Mouse (Mus musculus) limb, embryonic 12.5 days (tissue): ENCODE measurements around the gene Hnf1b. TPM values are rescaled to one million over a fixed set of nuclear protein-coding genes. Genes with fewer than 3 reads are reported as not detected.

Experiments
- ATAC-seq: fragments of 200-750 bp; cut with Nextera tagmentation; 2 replicates; pipeline ENCODE4 v1.8.0; 2017; ENCODE audit warnings: low read depth, moderate TSS enrichment; ENCODE audit not compliant: insufficient number of reproducible peaks, insufficient read depth, low FRiP score, low TSS enrichment
- H3K27ac ChIP-seq: fragments of 300-500 bp; sonication (generic); 2 replicates; pipeline ENCODE4 v1.5.1; 2016; ENCODE audit warnings: mild to moderate bottlenecking, moderate library complexity
- H3K27me3 ChIP-seq: fragments of 300-500 bp; sonication (generic); 2 replicates; pipeline ENCODE4 v1.6.1; 2016; ENCODE audit warnings: mild to moderate bottlenecking, moderate library complexity
- H3K36me3 ChIP-seq: fragments of 300-500 bp; sonication (generic); 2 replicates; pipeline ENCODE4 v1.6.1; 2016; ENCODE audit warnings: mild to moderate bottlenecking, moderate library complexity
- H3K4me1 ChIP-seq: fragments of 300-500 bp; sonication (generic); replicated peaks from 2 replicates; pipeline ENCODE4 v1.6.1; 2016
- H3K4me2 ChIP-seq: fragments of 300-500 bp; sonication (generic); 2 replicates; pipeline ENCODE4 v1.6.1; 2016; ENCODE audit warnings: mild to moderate bottlenecking, moderate library complexity
- H3K4me3 ChIP-seq: fragments of 300-500 bp; sonication (generic); replicated peaks from 2 replicates; pipeline ENCODE4 v1.5.1; 2016; ENCODE audit warnings: mild to moderate bottlenecking
- H3K9ac ChIP-seq: fragments of 300-500 bp; sonication (generic); replicated peaks from 2 replicates; pipeline ENCODE4 v1.6.1; 2016; ENCODE audit warnings: mild to moderate bottlenecking, moderate library complexity
- H3K9me3 ChIP-seq: fragments of 300-500 bp; sonication (generic); 2 replicates; pipeline ENCODE4 v1.6.1; 2016; ENCODE audit warnings: mild to moderate bottlenecking, moderate library complexity
- WGBS: fragments of 180-500 bp; shearing (Covaris S2); methylation state at CpG from one replicate; pipeline ENCODE4 v1.1.7; 2016; 5-methylcytosine and 5-hydroxymethylcytosine counted together
- polyA plus RNA-seq: library from polyadenylated mRNA; unstranded; fragments of >200 nt; fragmentation: Nextera tagmentation; extraction: Ambion mirVana; gene quantifications from 2 replicates; pipeline ENCODE4 v1.2.1, GENCODE M21; 2016

Hnf1b gene
- polyA plus RNA-seq, 1 experiment from 2014 or later, result not detected

DNA sequence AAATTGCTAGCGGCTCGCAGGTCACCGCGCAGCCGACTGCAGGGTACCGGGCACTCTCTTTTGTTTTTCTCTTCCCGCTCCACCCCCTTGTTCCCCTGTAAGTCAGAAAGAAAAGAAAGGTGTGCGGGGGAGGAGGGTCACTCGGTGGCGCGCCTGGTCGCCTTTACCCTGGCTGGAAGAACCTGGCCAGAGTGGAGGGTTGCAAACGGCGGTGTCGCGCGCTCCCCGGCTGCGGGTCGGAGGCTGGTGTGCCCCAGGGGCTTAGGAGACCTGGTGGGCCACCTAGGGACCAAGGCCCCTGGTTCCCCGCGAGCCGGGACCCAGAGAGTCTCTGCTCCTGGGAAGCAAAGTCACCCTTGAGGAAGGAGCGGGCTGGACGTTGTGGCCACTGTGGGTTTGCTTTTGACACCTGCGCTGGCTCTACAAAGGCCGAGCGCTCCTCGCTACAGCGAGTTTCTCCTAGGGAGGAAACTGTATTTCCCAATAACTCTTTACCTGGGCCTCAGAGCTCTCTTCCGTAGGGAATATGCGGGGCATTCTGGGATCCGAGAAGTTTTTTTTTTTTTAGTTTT lies 3.4 kb downstream of the Hnf1b start:
- no peak for ATAC-seq
- Histone ChIP-seq H3K4me3 (peak overlapping the region; percentile 23), H3K27me3 (peaks cover 85% of the 10 kb centered on the region), H3K4me2 (peak overlapping the region; percentile 40), H3K36me3 (no peaks in the 10 kb centered on the region), H3K4me1 (peaks cover 36% of the 10 kb centered on the region), H3K9me3 (no peaks in the 10 kb centered on the region), H3K9ac (no peak overlapping the region), H3K27ac (no peak overlapping the region)
- WGBS, result under 1% methylated on average over 33 of the region's 33 CpGs

DNA sequence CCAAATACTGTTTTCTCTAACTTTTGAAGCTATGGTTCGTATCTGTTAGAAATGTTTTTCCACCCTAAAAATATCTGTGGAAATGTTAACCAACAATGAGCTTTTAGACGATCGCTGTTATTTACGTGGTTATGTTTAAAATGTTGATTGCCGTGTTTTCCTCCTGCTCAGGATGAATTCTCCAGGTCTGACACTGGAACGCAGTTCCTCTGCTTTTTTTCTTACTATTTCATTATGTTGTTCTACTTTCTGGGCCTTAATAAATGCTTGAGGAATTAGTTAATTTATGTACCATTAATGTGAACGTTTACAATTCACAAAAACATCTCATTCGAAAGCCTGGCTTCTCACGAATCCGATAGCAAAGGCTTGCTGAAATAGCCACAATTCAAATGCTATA lies 4.2 kb downstream of the Hnf1b start:
- WGBS, result 3% methylated on average over 10 of the region's 10 CpGs
- H3K27ac ChIP-seq, result no peak overlapping the region
- no peak overlapping the region for H3K4me2 ChIP-seq
- no peak overlapping the region for H3K9ac ChIP-seq
- no peaks in the 10 kb centered on the region for H3K9me3 ChIP-seq
- ATAC-seq, result no peak
- peaks cover 84% of the 10 kb centered on the region for H3K27me3 ChIP-seq
- no peaks in the 10 kb centered on the region for H3K36me3 ChIP-seq
- H3K4me1 ChIP-seq, result peaks cover 36% of the 10 kb centered on the region
- H3K4me3 ChIP-seq, result no peak overlapping the region

DNA sequence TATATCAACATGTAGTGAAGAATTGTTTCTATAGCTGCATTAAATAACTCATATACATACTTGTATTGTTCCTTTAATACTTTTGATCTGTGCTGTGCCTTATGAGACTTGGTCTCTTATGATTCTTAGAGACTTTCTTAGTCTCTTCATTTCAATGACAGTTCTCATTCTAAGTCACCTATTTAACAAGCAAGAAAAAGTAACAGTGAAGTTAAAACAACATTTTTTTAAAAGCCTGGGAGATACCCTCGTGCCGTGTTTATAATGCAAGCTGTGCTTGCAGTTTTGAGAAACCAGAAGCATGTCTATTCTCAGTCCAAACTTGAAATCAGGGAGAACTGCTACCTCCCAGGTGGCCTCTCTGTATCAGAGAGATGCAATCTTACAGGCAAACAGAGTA lies 4.8 kb downstream of the Hnf1b start:
- Histone ChIP-seq H3K4me1 (peaks cover 34% of the 10 kb centered on the region), H3K4me3 (no peak overlapping the region), H3K9me3 (no peaks in the 10 kb centered on the region), H3K9ac (no peak overlapping the region), H3K4me2 (no peak overlapping the region), H3K36me3 (no peaks in the 10 kb centered on the region), H3K27me3 (peaks cover 80% of the 10 kb centered on the region), H3K27ac (no peak overlapping the region)
- 8% methylated on average over 2 of the region's 2 CpGs for whole genome bisulfite sequencing
- no peak for ATAC-seq

- no peak for ATAC-seq
- Histone ChIP-seq H3K4me2 (no peak overlapping the region), H3K27me3 (peaks cover 55% of the 10 kb centered on the region), H3K27ac (no peak overlapping the region), H3K4me1 (peaks cover 12% of the 10 kb centered on the region), H3K36me3 (no peaks in the 10 kb centered on the region), H3K9me3 (no peaks in the 10 kb centered on the region), H3K4me3 (no peak overlapping the region), H3K9ac (no peak overlapping the region)
- WGBS, result 67% methylated on average over 1 of the region's 1 CpGs
Measured at GRCm38 (mm10) chr11:83857256-83857655, 7.4 kb downstream of the Hnf1b start.

DNA sequence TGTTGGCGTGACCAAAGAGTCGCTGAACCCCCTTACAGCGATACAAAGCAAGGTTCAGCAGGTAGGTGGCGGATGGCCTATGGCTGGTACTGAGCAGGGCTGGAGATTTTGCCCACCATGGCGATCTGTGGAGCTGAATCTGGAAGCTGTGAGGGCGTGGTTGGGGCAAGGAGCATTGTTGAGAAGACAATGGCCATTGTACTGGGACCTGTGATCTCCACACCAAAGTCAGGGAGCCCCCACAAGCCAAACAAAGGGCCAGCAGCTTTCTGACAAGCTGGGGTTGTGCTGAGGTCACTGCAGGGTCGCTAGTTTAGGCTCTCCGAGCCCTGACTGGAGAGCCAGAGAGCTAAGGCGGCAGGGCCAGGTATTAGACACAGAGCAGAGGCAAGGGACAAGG lies 15.4 kb downstream of the Hnf1b start:
- no peaks in the 10 kb centered on the region; the same call in 1 of the 2 replicates for H3K27me3 ChIP-seq
- ATAC-seq, result no peak
- no peak overlapping the region for H3K27ac ChIP-seq
- H3K9ac ChIP-seq, result no peak overlapping the region
- no peak overlapping the region for H3K4me2 ChIP-seq
- H3K36me3 ChIP-seq, result no peaks in the 10 kb centered on the region
- 57% methylated on average over 9 of the region's 9 CpGs for whole genome bisulfite sequencing
- H3K9me3 ChIP-seq, result no peaks in the 10 kb centered on the region
- H3K4me3 ChIP-seq, result no peak overlapping the region
- H3K4me1 ChIP-seq, result peaks cover 5% of the 10 kb centered on the region; the same call in 1 of the 2 replicates

DNA sequence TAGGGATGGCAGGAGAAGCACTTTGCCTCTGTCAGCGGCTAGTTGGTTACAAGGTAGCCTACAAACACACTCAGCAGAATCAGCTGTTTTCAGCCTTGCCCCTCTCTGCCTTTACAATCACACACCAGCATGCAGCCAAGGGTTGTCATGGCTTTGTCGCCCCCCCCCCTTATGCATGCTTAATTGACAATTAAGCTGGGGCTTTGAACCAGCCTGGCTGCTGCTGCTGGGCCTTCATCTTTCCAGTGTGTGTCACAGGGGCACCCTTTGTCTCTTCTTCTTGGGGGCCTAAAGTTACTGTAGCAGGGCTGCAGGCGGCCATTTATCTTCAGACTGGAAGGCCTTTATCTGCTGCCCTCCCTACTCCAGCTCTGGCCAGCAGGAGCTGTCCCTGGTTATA lies 17.7 kb downstream of the Hnf1b start:
- H3K27me3 ChIP-seq, result no peaks in the 10 kb centered on the region; the same call in 1 of the 2 replicates

GRCm38 (mm10) chr11:83869147-83869546 lies 19.3 kb downstream of the Hnf1b start:
- Histone ChIP-seq H3K4me2 (no peak overlapping the region), H3K36me3 (no peaks in the 10 kb centered on the region), H3K9me3 (no peaks in the 10 kb centered on the region), H3K27me3 (no peaks in the 10 kb centered on the region; the same call in none of the 2 replicates), H3K27ac (no peak overlapping the region), H3K9ac (no peak overlapping the region), H3K4me1 (peaks cover 14% of the 10 kb centered on the region; the same call in 1 of the 2 replicates), H3K4me3 (no peak overlapping the region)
- WGBS, result 43% methylated on average over 1 of the region's 1 CpGs
- no peak for ATAC-seq

More for the DNA sequence above, 17.7 kb downstream of the Hnf1b start:
- H3K27ac ChIP-seq, result no peak overlapping the region
- no peak for ATAC-seq
- peaks cover 5% of the 10 kb centered on the region; the same call in 1 of the 2 replicates for H3K4me1 ChIP-seq
- no peak overlapping the region for H3K9ac ChIP-seq
- no peak overlapping the region for H3K4me3 ChIP-seq
- WGBS, result 42% methylated on average over 3 of the region's 3 CpGs
- no peaks in the 10 kb centered on the region for H3K36me3 ChIP-seq
- H3K9me3 ChIP-seq, result no peaks in the 10 kb centered on the region
- H3K4me2 ChIP-seq, result no peak overlapping the region

DNA sequence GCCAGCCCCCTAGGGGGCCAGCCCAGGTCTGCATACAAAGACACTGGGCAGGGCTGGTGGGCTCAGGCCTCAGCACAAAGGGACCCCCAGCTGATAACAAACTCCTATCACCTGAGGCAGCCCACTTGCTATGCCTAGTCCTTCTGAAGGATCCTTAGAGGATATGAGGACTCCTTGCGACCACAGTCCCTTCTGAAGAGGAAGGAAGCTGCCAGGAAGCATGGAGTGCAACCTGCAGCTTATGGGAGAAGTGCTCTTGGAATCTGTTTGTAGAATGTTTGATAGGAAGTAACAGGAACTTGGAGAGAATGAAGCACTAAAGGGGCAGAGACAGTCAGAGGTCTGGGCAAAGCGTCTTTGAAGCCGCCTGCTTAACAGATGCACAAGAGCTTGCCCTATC lies 19.8 kb downstream of the Hnf1b start:
- ATAC-seq, result no peak
- H3K9me3 ChIP-seq, result no peaks in the 10 kb centered on the region
- H3K4me1 ChIP-seq, result peaks cover 14% of the 10 kb centered on the region; the same call in 1 of the 2 replicates

DNA sequence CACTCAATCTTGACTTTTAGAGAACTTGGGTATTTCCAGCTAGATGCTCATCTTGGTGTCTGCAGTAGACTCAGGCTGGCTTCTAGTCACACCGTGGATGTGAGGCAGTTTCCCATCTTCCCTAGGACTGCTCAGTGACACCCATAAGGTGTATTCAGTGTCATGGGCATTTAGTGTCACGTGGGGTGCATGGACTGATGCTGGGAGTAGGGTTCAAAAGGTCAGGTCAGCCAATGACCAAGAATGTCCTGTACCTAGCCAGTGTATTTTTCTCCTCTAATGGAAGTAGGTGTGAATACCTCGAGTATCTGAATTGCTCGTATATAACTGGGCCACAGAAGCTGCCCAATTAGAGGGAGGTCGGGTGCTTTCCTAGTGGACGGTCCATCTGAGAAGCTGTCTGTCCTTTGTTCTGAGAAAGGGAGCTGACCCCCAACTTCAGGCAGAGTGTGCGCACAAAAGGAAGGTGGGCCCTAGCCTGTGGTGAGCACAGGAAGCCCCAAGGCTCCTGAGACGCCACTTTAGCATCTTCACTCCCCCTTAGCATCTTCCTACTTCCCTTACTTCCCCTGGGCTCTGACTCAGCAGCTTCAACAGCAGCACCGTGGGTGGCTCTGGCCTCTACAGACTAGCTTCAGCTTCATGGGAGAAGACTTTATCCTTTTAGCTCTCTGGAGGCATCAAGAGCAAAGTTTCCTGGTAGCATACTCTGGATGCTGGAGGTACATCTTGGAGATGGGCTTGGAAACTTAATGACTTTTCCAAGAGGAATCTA lies 22.1 kb downstream of the Hnf1b start:
- WGBS, result 74% methylated on average over 9 of the region's 9 CpGs

More for the DNA sequence above, 19.8 kb downstream of the Hnf1b start:
- Histone ChIP-seq H3K4me2 (no peak overlapping the region), H3K36me3 (no peaks in the 10 kb centered on the region), H3K27ac (no peak overlapping the region), H3K27me3 (peaks cover 3% of the 10 kb centered on the region), H3K9ac (no peak overlapping the region), H3K4me3 (no peak overlapping the region)
- 56% methylated on average over 3 of the region's 3 CpGs for WGBS

DNA sequence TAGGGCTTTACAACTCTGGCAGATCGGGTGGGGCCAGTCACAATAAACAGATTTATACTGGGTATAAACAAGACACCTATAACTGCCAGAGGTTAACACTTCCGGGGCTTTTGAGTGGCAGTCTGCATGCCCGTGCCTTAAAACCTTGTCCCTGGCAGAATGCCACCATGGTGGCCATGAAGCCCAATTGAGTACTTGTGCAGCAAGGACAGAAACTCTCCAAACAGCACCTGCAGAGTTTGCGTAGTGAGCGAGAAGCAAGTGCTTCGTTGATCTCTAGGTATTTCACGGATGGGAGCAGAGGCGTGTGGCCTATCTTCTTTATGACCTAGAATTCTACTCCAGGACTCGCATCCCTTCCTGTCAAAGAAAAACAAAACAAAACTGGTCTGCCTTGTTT lies 23.6 kb downstream of the Hnf1b start:
- 36% methylated on average over 9 of the region's 9 CpGs for WGBS
- Histone ChIP-seq H3K4me2 (no peak overlapping the region), H3K36me3 (no peaks in the 10 kb centered on the region), H3K9me3 (no peaks in the 10 kb centered on the region), H3K4me1 (peaks cover 14% of the 10 kb centered on the region; the same call in 1 of the 2 replicates), H3K9ac (no peak overlapping the region), H3K4me3 (no peak overlapping the region), H3K27me3 (peaks cover 3% of the 10 kb centered on the region; the same call in 1 of the 2 replicates), H3K27ac (no peak overlapping the region)
- no peak for ATAC-seq

More for the DNA sequence above, 22.1 kb downstream of the Hnf1b start:
- Histone ChIP-seq H3K4me3 (no peak overlapping the region), H3K4me1 (peaks cover 14% of the 10 kb centered on the region; the same call in 1 of the 2 replicates), H3K4me2 (no peak overlapping the region), H3K27me3 (peaks cover 3% of the 10 kb centered on the region; the same call in 1 of the 2 replicates), H3K9me3 (no peaks in the 10 kb centered on the region), H3K9ac (no peak overlapping the region), H3K36me3 (no peaks in the 10 kb centered on the region), H3K27ac (no peak overlapping the region)
- no peak for ATAC-seq

GRCm38 (mm10) chr11:83876630-83877029 lies 26.8 kb downstream of the Hnf1b start:
- Histone ChIP-seq H3K4me1 (0 out of 2 replicates have a peak, but pooled peaks cover 9% of the 10 kb centered on the region), H3K9ac (no peak overlapping the region), H3K36me3 (no peaks in the 10 kb centered on the region), H3K4me2 (no peak overlapping the region), H3K4me3 (no peak overlapping the region), H3K27me3 (peaks cover 3% of the 10 kb centered on the region; the same call in 1 of the 2 replicates), H3K27ac (no peak overlapping the region), H3K9me3 (no peaks in the 10 kb centered on the region)
- WGBS, result 91% methylated on average over 7 of the region's 7 CpGs
- no peak for ATAC-seq
